Mouse (Mus musculus): ENCODE results near the gene Gm12790. TPM values are rescaled to one million over a fixed set of nuclear protein-coding genes. Genes with fewer than 3 reads are reported as not detected.

Gm12790 gene
- not detected in 2 replicates for polyA plus RNA-seq (2015; fragmentation: Nextera tagmentation; extraction: Ambion mirVana)

GRCm38 (mm10) chr4:101980949-101981348, at the start of gene Gm12790:
Gene Gm12790, minus strand, starts transcription at chr4:101981049.

DNA sequence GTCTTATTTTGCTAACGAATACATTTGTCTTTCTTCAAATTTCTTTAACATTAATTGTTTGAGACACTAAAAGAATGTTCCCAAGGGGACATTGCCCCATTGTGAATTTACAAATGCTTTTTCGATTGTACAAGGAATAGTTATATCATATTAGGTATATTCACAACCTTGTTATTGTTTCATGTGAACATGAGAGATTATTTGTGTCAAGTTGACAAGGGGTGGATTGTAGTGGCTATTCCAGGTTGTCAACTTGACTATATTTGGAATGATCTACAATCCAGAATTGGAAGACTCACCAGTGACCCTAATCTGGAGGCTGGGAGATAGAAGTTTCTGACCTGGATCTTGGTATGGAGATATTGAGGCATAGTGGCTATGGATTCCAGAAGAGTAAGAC, 5.5 kb upstream of the Gm12790 start, which contains the start of gene Gm12789:
Gene Gm12789 (plus strand): TSS at position 301 of the 400 bp plus-strand sequence.

GRCm38 (mm10) chr4:101940107-101940506, 40.7 kb downstream of the Gm12790 start, which contains the start of gene Gm12794:
Gene Gm12794, plus strand, starts transcription at chr4:101940407.

Other genes with a start within 250 kb of the Gm12790 start
- not detected in 2 replicates for gene B020004J07Rik, start 137.0 kb downstream of the Gm12790 start, polyA plus RNA-seq (2015; fragmentation: Nextera tagmentation; extraction: Ambion mirVana)
- not detected in 2 replicates for gene C130073F10Rik, start 87.3 kb downstream of the Gm12790 start, polyA plus RNA-seq (2015; fragmentation: Nextera tagmentation; extraction: Ambion mirVana)
- not detected in 2 replicates for gene Gm12800, start 71.9 kb downstream of the Gm12790 start, polyA plus RNA-seq (2015; fragmentation: Nextera tagmentation; extraction: Ambion mirVana)
- not detected in 2 replicates for gene Gm12794, start 40.6 kb downstream of the Gm12790 start, polyA plus RNA-seq (2015; fragmentation: Nextera tagmentation; extraction: Ambion mirVana)
- gene Gm12789, start 5.6 kb upstream of the Gm12790 start, polyA plus RNA-seq (2015; fragmentation: Nextera tagmentation; extraction: Ambion mirVana) = not detected in 2 replicates
- gene Pde4b, start 106.5 kb upstream of the Gm12790 start, polyA plus RNA-seq (2015; fragmentation: Nextera tagmentation; extraction: Ambion mirVana) = 24.9 and 30.4 TPM in 2 replicates